Mouse (Mus musculus): ENCODE results near the gene Zfp750.

Gene Zfp750

GRCm38 (mm10) chr11:121519131-121519530, at the start of gene Zfp750:
TSS of gene Zfp750 (minus strand) at chr11:121519333.
- DNase-seq (ENCODE audit: low read depth, low spot score), result no peak

GRCm38 (mm10) chr11:121564265-121564664, 45.1 kb upstream of the Zfp750 start:
- no peak for DNase-seq (ENCODE audit: low read depth, low spot score)

GRCm38 (mm10) chr11:121563312-121563711, 44.2 kb upstream of the Zfp750 start:
- DNase-seq (ENCODE audit: low read depth, low spot score), result no peak

- no peak for DNase-seq (ENCODE audit: low read depth, low spot score)
Measured at GRCm38 (mm10) chr11:121560294-121560663, 41.1 kb upstream of the Zfp750 start.

- DNase-seq (ENCODE audit: low read depth, low spot score), result no peak
Measured at GRCm38 (mm10) chr11:121559527-121560293, 40.6 kb upstream of the Zfp750 start.

GRCm38 (mm10) chr11:121558522-121558921, 39.4 kb upstream of the Zfp750 start:
- no peak for DNase-seq (ENCODE audit: low read depth, low spot score)

GRCm38 (mm10) chr11:121557946-121558345, 38.8 kb upstream of the Zfp750 start:
- no peak for DNase-seq (ENCODE audit: low read depth, low spot score)

GRCm38 (mm10) chr11:121556727-121557126, 37.6 kb upstream of the Zfp750 start:
- DNase-seq (ENCODE audit: low read depth, low spot score), result no peak

GRCm38 (mm10) chr11:121553458-121553857, 34.3 kb upstream of the Zfp750 start:
- DNase-seq (ENCODE audit: low read depth, low spot score), result peak; percentile 25

GRCm38 (mm10) chr11:121552846-121553457, 33.8 kb upstream of the Zfp750 start:
- DNase-seq (ENCODE audit: low read depth, low spot score), result peak; percentile 70

GRCm38 (mm10) chr11:121552167-121552566, 33.0 kb upstream of the Zfp750 start:
- DNase-seq (ENCODE audit: low read depth, low spot score), result peak; percentile 96

- DNase-seq (ENCODE audit: low read depth, low spot score), result peak; percentile 79
Measured at GRCm38 (mm10) chr11:121551206-121551799, 32.2 kb upstream of the Zfp750 start.

- peak; percentile 43 for DNase-seq (ENCODE audit: low read depth, low spot score)
Measured at GRCm38 (mm10) chr11:121549843-121550647, 30.9 kb upstream of the Zfp750 start.

GRCm38 (mm10) chr11:121548996-121549842, 30.1 kb upstream of the Zfp750 start:
- peak; percentile 24 for DNase-seq (ENCODE audit: low read depth, low spot score)

- no peak for DNase-seq (ENCODE audit: low read depth, low spot score)
Measured at GRCm38 (mm10) chr11:121547925-121548324, 28.8 kb upstream of the Zfp750 start.

GRCm38 (mm10) chr11:121547234-121547633, 28.1 kb upstream of the Zfp750 start:
- DNase-seq (ENCODE audit: low read depth, low spot score), result no peak

- DNase-seq (ENCODE audit: low read depth, low spot score), result no peak
Measured at GRCm38 (mm10) chr11:121545398-121546034, 26.4 kb upstream of the Zfp750 start.

- DNase-seq (ENCODE audit: low read depth, low spot score), result no peak
Measured at GRCm38 (mm10) chr11:121544755-121545397, 25.7 kb upstream of the Zfp750 start.

GRCm38 (mm10) chr11:121543922-121544321, 24.8 kb upstream of the Zfp750 start:
- DNase-seq (ENCODE audit: low read depth, low spot score), result no peak

- DNase-seq (ENCODE audit: low read depth, low spot score), result no peak
Measured at GRCm38 (mm10) chr11:121543287-121543856, 24.2 kb upstream of the Zfp750 start.
